Mouse (Mus musculus): Measurements from ENCODE around the gene Gm20388. TPM values are rescaled to one million over a fixed set of nuclear protein-coding genes. Genes with fewer than 3 reads are reported as not detected.
A peak's percentile ranks its signal among the peaks of the same experiment; 100 is the strongest.

Gene Gm20388
- polyA plus RNA-seq, 1 experiment from 2014 or later, result 4.4 TPM

DNA sequence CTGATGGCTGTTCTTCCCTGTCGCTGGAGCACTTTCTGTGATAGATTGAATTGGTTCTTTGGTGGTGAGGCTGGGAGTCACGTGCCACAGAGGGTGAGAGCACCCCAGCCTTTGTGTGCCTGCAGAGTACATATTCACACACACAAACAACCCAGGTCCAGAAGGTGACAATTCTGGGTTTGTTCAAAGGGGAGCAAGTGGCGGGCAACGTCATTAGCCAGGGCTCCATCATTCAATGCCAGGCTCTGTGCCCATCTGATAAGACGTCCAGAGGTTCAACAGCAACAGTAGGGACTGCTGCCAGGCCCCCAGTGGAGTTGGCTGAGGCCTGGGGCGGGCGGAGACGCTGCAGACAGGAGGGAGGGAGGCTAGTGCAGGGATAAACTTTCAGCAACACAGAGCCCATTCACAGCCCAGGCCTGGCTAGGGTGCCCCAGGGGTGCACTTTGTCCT lies 1253.4 kb downstream of the Gm20388 start:
- no peak for ATAC-seq
- Histone ChIP-seq H3K4me1 (replicated peaks) (no peaks in the 10 kb centered on the region), H3K27me3 (no peaks in the 10 kb centered on the region), H3K4me3 (replicated peaks) (no peak overlapping the region), H3K9me3 (no peaks in the 10 kb centered on the region), H3K36me3 (no peaks in the 10 kb centered on the region), H3K9ac (replicated peaks) (no peak overlapping the region), H3K4me2 (replicated peaks) (no peak overlapping the region), H3K27ac (no peak overlapping the region)
- WGBS, result 60% methylated on average over 7 of the region's 8 CpGs

- H3K27me3 ChIP-seq, result no peaks in the 10 kb centered on the region
- no peak overlapping the region for H3K4me2 ChIP-seq (replicated peaks)
- no peak overlapping the region for H3K27ac ChIP-seq
- H3K4me3 ChIP-seq (replicated peaks), result no peak overlapping the region
- peaks cover 9% of the 10 kb centered on the region; the same call in 1 of the 2 replicates for H3K4me1 ChIP-seq (replicated peaks)
- 81% methylated on average over 5 of the region's 5 CpGs for WGBS
- no peaks in the 10 kb centered on the region for H3K9me3 ChIP-seq
- no peak for ATAC-seq
- no peak overlapping the region for H3K9ac ChIP-seq (replicated peaks)
- H3K36me3 ChIP-seq, result no peaks in the 10 kb centered on the region
These were observed 1257.4 kb downstream of the Gm20388 start for GRCm38 (mm10) chr8:121168033-121168432.

GRCm38 (mm10) chr8:121170116-121170515 lies 1259.5 kb downstream of the Gm20388 start:
- H3K36me3 ChIP-seq, result no peaks in the 10 kb centered on the region
- H3K27me3 ChIP-seq, result no peaks in the 10 kb centered on the region
- no peak for ATAC-seq
- no peak overlapping the region for H3K9ac ChIP-seq (replicated peaks)
- H3K4me1 ChIP-seq (replicated peaks), result peaks cover 9% of the 10 kb centered on the region; the same call in 1 of the 2 replicates
- H3K27ac ChIP-seq, result no peak overlapping the region
- 68% methylated on average over 7 of the region's 7 CpGs for WGBS
- H3K9me3 ChIP-seq, result no peaks in the 10 kb centered on the region
- H3K4me2 ChIP-seq (replicated peaks), result no peak overlapping the region
- no peak overlapping the region for H3K4me3 ChIP-seq (replicated peaks)

DNA sequence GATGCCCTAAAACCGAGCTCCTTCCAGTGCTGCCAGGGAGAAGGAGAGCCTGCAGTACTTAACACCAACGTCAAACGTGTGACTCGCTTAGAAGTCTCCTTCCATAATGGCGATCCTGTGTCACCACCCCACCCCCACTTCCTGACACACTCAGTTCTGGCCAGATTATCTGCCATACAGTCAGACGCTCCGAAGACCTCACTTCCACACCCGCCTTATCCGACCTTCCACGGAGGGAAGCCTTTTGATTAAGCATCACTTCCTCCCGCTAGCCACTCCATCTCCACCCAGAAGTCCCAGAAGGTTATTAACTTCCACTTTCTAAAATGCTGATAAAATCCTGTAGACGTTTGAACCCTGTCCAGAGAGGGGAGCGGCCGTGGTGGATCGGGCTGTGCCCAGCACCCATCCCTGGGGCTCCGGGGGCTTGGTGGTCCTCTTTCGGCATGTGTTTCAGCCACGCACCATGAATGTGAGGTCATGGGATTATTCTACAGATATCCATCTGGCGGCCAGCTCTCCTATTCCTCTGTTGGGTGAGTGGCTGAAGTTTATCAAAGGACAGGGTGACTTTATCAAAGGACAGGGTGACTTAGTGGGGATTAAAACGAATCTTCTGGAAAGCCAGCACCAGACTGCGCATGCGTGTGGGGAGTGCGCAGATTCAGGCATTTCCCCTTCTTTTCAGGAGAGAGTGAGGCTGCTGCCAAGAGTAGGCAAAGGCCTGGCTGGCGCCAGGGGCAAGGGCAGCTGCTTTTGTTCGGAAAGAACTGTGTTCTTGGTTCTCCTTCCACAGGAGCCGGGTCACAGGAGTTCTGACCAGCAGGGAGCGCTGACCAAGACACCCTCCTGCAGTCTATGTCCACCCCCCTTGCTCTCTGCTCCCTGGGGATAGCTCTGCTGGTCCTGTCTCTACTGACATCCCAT lies 1260.2 kb downstream of the Gm20388 start:
- Histone ChIP-seq H3K9me3 (no peaks in the 10 kb centered on the region), H3K4me2 (replicated peaks) (no peak overlapping the region), H3K27me3 (no peaks in the 10 kb centered on the region), H3K27ac (no peak overlapping the region), H3K4me3 (replicated peaks) (no peak overlapping the region), H3K9ac (replicated peaks) (no peak overlapping the region), H3K4me1 (replicated peaks) (peaks cover 9% of the 10 kb centered on the region; the same call in 1 of the 2 replicates), H3K36me3 (no peaks in the 10 kb centered on the region)
- 75% methylated on average over 27 of the region's 27 CpGs for WGBS
- ATAC-seq, result no peak

DNA sequence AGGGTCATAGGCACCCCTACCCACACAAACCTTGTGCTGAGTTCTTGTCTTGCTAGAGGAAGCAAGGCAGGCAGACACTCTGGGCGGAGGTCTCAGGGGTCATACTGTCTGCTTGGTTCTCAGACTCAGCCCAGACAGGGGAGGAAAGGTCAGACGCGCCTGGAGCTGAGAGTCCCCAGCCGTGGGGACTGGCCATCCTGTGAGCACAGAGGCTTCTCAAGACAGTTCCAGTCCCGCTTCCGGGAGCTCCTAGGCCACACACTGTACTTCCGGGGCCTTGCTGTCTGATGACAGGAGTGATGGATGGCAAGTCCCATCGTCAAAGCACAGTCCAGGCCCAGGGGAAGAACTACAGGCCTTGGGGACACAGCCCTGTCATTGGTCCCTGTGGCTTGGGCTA lies 1261.9 kb downstream of the Gm20388 start:
- no peaks in the 10 kb centered on the region for H3K36me3 ChIP-seq
- H3K4me1 ChIP-seq (replicated peaks), result peaks cover 9% of the 10 kb centered on the region; the same call in 1 of the 2 replicates
- H3K4me3 ChIP-seq (replicated peaks), result no peak overlapping the region
- no peak overlapping the region for H3K27ac ChIP-seq
- WGBS, result 83% methylated on average over 8 of the region's 8 CpGs
- no peak overlapping the region for H3K9ac ChIP-seq (replicated peaks)
- no peak overlapping the region for H3K4me2 ChIP-seq (replicated peaks)
- no peaks in the 10 kb centered on the region for H3K9me3 ChIP-seq
- H3K27me3 ChIP-seq, result no peaks in the 10 kb centered on the region; the same call in 1 of the 2 replicates
- ATAC-seq, result no peak

- Histone ChIP-seq H3K4me1 (replicated peaks) (peaks cover 9% of the 10 kb centered on the region; the same call in 1 of the 2 replicates), H3K27me3 (peaks cover 4% of the 10 kb centered on the region), H3K9me3 (no peaks in the 10 kb centered on the region), H3K36me3 (no peaks in the 10 kb centered on the region), H3K9ac (replicated peaks) (no peak overlapping the region), H3K4me3 (replicated peaks) (no peak overlapping the region), H3K27ac (no peak overlapping the region), H3K4me2 (replicated peaks) (no peak overlapping the region)
- ATAC-seq, result no peak
- 73% methylated on average over 10 of the region's 10 CpGs for WGBS
These were observed 1263.5 kb downstream of the Gm20388 start for GRCm38 (mm10) chr8:121174178-121174577.

- no peak overlapping the region for H3K4me3 ChIP-seq (replicated peaks)
- 66% methylated on average over 29 of the region's 30 CpGs for WGBS
- H3K9me3 ChIP-seq, result no peaks in the 10 kb centered on the region
- peaks cover 4% of the 10 kb centered on the region for H3K27me3 ChIP-seq
- no peak overlapping the region for H3K9ac ChIP-seq (replicated peaks)
- ATAC-seq, result no peak
- no peaks in the 10 kb centered on the region for H3K36me3 ChIP-seq
- H3K27ac ChIP-seq, result no peak overlapping the region
- H3K4me2 ChIP-seq (replicated peaks), result no peak overlapping the region
- H3K4me1 ChIP-seq (replicated peaks), result peaks cover 9% of the 10 kb centered on the region; the same call in 1 of the 2 replicates
These were observed 1264.3 kb downstream of the Gm20388 start for GRCm38 (mm10) chr8:121174721-121175539.

- Histone ChIP-seq H3K4me3 (replicated peaks) (no peak overlapping the region), H3K9me3 (no peaks in the 10 kb centered on the region), H3K4me1 (replicated peaks) (peaks cover 7% of the 10 kb centered on the region), H3K27me3 (peaks cover 4% of the 10 kb centered on the region), H3K36me3 (no peaks in the 10 kb centered on the region), H3K27ac (no peak overlapping the region), H3K9ac (replicated peaks) (no peak overlapping the region), H3K4me2 (replicated peaks) (no peak overlapping the region)
- peak; percentile 51; the same call in 1 of the 2 replicates for ATAC-seq
- 67% methylated on average over 8 of the region's 8 CpGs for WGBS
These were observed 1265.0 kb downstream of the Gm20388 start for GRCm38 (mm10) chr8:121175540-121176090.

DNA sequence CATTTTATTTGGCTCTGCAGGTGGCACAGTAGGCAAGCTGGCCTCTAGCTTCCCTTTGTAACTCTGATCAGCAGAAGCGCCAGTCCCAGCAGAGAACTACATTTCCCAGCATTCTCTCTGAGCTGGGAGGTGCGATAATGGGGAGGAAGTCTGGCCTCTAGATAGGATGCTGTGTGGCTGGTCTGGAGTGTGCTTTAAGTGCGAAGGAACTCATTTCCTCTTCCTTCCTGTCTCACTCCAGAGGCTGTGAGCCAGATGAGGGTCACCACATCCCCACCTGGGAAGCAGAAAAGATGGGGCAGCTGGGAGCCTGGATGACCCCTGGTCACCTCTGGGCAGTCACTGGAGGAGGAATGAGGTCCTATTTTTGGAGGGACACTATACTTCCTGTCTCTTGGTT lies 1265.7 kb downstream of the Gm20388 start:
- no peaks in the 10 kb centered on the region for H3K9me3 ChIP-seq
- WGBS, result 34% methylated on average over 3 of the region's 3 CpGs
- H3K4me1 ChIP-seq (replicated peaks), result peaks cover 9% of the 10 kb centered on the region
- H3K9ac ChIP-seq (replicated peaks), result no peak overlapping the region
- no peak overlapping the region for H3K4me2 ChIP-seq (replicated peaks)
- ATAC-seq, result peak; percentile 69; the same call in 1 of the 2 replicates
- no peaks in the 10 kb centered on the region for H3K36me3 ChIP-seq
- H3K27ac ChIP-seq, result no peak overlapping the region
- peaks cover 4% of the 10 kb centered on the region for H3K27me3 ChIP-seq
- H3K4me3 ChIP-seq (replicated peaks), result no peak overlapping the region

- no peak overlapping the region; the same call in 1 of the 2 replicates for H3K4me2 ChIP-seq (replicated peaks)
- no peaks in the 10 kb centered on the region for H3K36me3 ChIP-seq
- H3K9me3 ChIP-seq, result no peaks in the 10 kb centered on the region
- H3K4me3 ChIP-seq (replicated peaks), result no peak overlapping the region
- H3K27ac ChIP-seq, result no peak overlapping the region
- peaks cover 11% of the 10 kb centered on the region for H3K4me1 ChIP-seq (replicated peaks)
- 47% methylated on average over 21 of the region's 21 CpGs for WGBS
- H3K9ac ChIP-seq (replicated peaks), result 0 out of 2 replicates have a peak overlapping the region, but pooled peaks have one; percentile 19
- ATAC-seq, result 0 out of 2 replicates have a peak, but pooled peaks have one; percentile 27
- H3K27me3 ChIP-seq, result peaks cover 4% of the 10 kb centered on the region
These were observed 1270.0 kb downstream of the Gm20388 start for GRCm38 (mm10) chr8:121180474-121181284.

GRCm38 (mm10) chr8:121181285-121181884 lies 1270.7 kb downstream of the Gm20388 start:
- H3K36me3 ChIP-seq, result no peaks in the 10 kb centered on the region
- peaks cover 4% of the 10 kb centered on the region for H3K27me3 ChIP-seq
- H3K9ac ChIP-seq (replicated peaks), result 0 out of 2 replicates have a peak overlapping the region, but pooled peaks have one; percentile 19
- H3K9me3 ChIP-seq, result no peaks in the 10 kb centered on the region
- H3K4me1 ChIP-seq (replicated peaks), result peaks cover 11% of the 10 kb centered on the region
- WGBS, result 76% methylated on average over 10 of the region's 10 CpGs
- no peak overlapping the region for H3K4me3 ChIP-seq (replicated peaks)
- no peak overlapping the region for H3K27ac ChIP-seq
- no peak for ATAC-seq
- H3K4me2 ChIP-seq (replicated peaks), result no peak overlapping the region

Measured in midbrain, embryonic 13.5 days (tissue).